Comparison of ENCODE assay signal across 15 mouse cellular contexts in genomic region chr4:111451283-111451918, GRCm38 (mm10). TPM values are rescaled to one million over a fixed set of nuclear protein-coding genes. Genes with fewer than 3 reads are reported as not detected.
DNase-seq lines count a peak whose midpoint lies in the region; ATAC-seq and TF ChIP-seq lines count a peak whose summit lies in the region.
"Had no signal": no experiment of that assay in that cellular context is flagged by ENCODE, and none has a peak within 500 bp of the region (broad histone marks: within the 10 kb centered on the region; RNA-seq: fewer than 3 reads in every experiment).

No protein-coding gene starts in this region.

- H3K9me3 ChIP-seq in forebrain, embryonic 11.5 days (ENCODE audit: control insufficient read depth, low read length): no peaks in the 10 kb centered on the region
- H3K9me3 ChIP-seq in forebrain, embryonic 12.5 days: no peaks in the 10 kb centered on the region
- H3K9me3 ChIP-seq in intestine, embryonic 15.5 days: no peaks in the 10 kb centered on the region
- no peaks in the 10 kb centered on the region for H3K9me3 ChIP-seq in stomach, embryonic 15.5 days
- H3K9me3 ChIP-seq: embryonic facial prominence, embryonic 13.5 days; limb, embryonic 12.5 days had no signal

- 0 out of 2 replicates have a peak, but pooled peaks cover 2% of the 10 kb centered on the region for H3K27me3 ChIP-seq in forebrain, embryonic 11.5 days (ENCODE audit: control insufficient read depth, insufficient read depth, low read length)
- H3K27me3 ChIP-seq in forebrain, embryonic 12.5 days: peaks cover 10% of the 10 kb centered on the region
- no peaks in the 10 kb centered on the region for H3K27me3 ChIP-seq in intestine, embryonic 15.5 days (replicated peaks)
- no peaks in the 10 kb centered on the region for H3K27me3 ChIP-seq in stomach, embryonic 15.5 days (replicated peaks)
- H3K27me3 ChIP-seq: embryonic facial prominence, embryonic 13.5 days; limb, embryonic 12.5 days had no signal

- no peak overlapping the region for H3K9ac ChIP-seq in forebrain, embryonic 11.5 days (ENCODE audit: low read length)
- no peak overlapping the region for H3K9ac ChIP-seq in forebrain, embryonic 12.5 days
- H3K9ac ChIP-seq in intestine, embryonic 15.5 days: no peak overlapping the region
- H3K9ac ChIP-seq in stomach, embryonic 15.5 days: no peak overlapping the region
- H3K9ac ChIP-seq: embryonic facial prominence, embryonic 13.5 days; forebrain, postnatal 0 days; limb, embryonic 12.5 days had no signal

- no peak overlapping the region for H3K4me3 ChIP-seq in forebrain, embryonic 11.5 days (ENCODE audit: low read depth, low read length)
- no peak overlapping the region for H3K4me3 ChIP-seq in forebrain, embryonic 12.5 days (replicated peaks)
- no peak overlapping the region for H3K4me3 ChIP-seq in lung, adult 2 months (replicated peaks; ENCODE audit: extremely low read depth, low read depth, low read length)
- no peak overlapping the region for H3K4me3 ChIP-seq in intestine, embryonic 15.5 days (replicated peaks)
- no peak overlapping the region for H3K4me3 ChIP-seq in stomach, embryonic 15.5 days (replicated peaks)
- H3K4me3 ChIP-seq: embryonic facial prominence, embryonic 13.5 days; limb, embryonic 12.5 days had no signal

- no peak for ATAC-seq in forebrain, embryonic 11.5 days (replicated peaks; ENCODE audit: low FRiP score)
- ATAC-seq in forebrain, embryonic 12.5 days (ENCODE audit: low FRiP score): no peak
- peak; percentile 81 for ATAC-seq in intestine, embryonic 15.5 days
- peak; percentile 81 for ATAC-seq in stomach, embryonic 15.5 days (ENCODE audit: insufficient read depth, low FRiP score, low read depth)
- ATAC-seq: forebrain, postnatal 0 days; inflammation-experienced regulatory T-cells, adult 6 months had no signal

- no peaks in the 10 kb centered on the region for H3K4me1 ChIP-seq in forebrain, embryonic 11.5 days (replicated peaks; ENCODE audit: control insufficient read depth, insufficient read depth, low read length)
- H3K4me1 ChIP-seq in forebrain, embryonic 12.5 days: 0 out of 2 replicates have a peak, but pooled peaks cover 2% of the 10 kb centered on the region
- H3K4me1 ChIP-seq in lung, adult 2 months (ENCODE audit: control insufficient read depth, insufficient read depth, low read length): no peaks in the 10 kb centered on the region; the same call in 1 of the 2 replicates
- H3K4me1 ChIP-seq in intestine, embryonic 15.5 days (replicated peaks): peaks cover 7% of the 10 kb centered on the region; the same call in 1 of the 2 replicates
- H3K4me1 ChIP-seq in stomach, embryonic 15.5 days: 0 out of 2 replicates have a peak, but pooled peaks cover 6% of the 10 kb centered on the region
- H3K4me1 ChIP-seq: limb, embryonic 12.5 days had no signal

- H3K4me2 ChIP-seq in forebrain, embryonic 11.5 days (ENCODE audit: low read depth, low read length, severe bottlenecking): no peak overlapping the region
- H3K4me2 ChIP-seq in forebrain, embryonic 12.5 days: no peak overlapping the region
- no peak overlapping the region for H3K4me2 ChIP-seq in intestine, embryonic 15.5 days (replicated peaks)
- no peak overlapping the region for H3K4me2 ChIP-seq in stomach, embryonic 15.5 days
- H3K4me2 ChIP-seq: embryonic facial prominence, embryonic 13.5 days; limb, embryonic 12.5 days had no signal

- 85% methylated on average over 7 of the region's 7 CpGs for WGBS in forebrain, embryonic 11.5 days
- WGBS in forebrain, embryonic 12.5 days: 85% methylated on average over 7 of the region's 7 CpGs
- 55% methylated on average over 7 of the region's 7 CpGs for WGBS in lung, adult 2 months
- 57% methylated on average over 7 of the region's 7 CpGs for whole genome bisulfite sequencing in intestine, embryonic 15.5 days
- 67% methylated on average over 7 of the region's 7 CpGs for WGBS in stomach, embryonic 15.5 days

- H3K36me3 ChIP-seq in forebrain, embryonic 11.5 days (ENCODE audit: control insufficient read depth, insufficient read depth, low read length): no peaks in the 10 kb centered on the region; the same call in 1 of the 2 replicates
- peaks cover 43% of the 10 kb centered on the region for H3K36me3 ChIP-seq in forebrain, embryonic 12.5 days (replicated peaks)
- 0 out of 2 replicates have a peak, but pooled peaks cover 7% of the 10 kb centered on the region for H3K36me3 ChIP-seq in intestine, embryonic 15.5 days
- H3K36me3 ChIP-seq in stomach, embryonic 15.5 days: 0 out of 2 replicates have a peak, but pooled peaks cover 2% of the 10 kb centered on the region

- no peak for TF ChIP-seq POLR2A in lung, adult 2 months (IDR thresholded peaks at IDR 0.05; ENCODE audit: borderline replicate concordance, extremely low read depth, low read depth, low read length)

- peak; percentile 24 for DNase-seq in forebrain, embryonic 11.5 days (ENCODE audit: low spot score)
- peak; percentile 14 to 27 for DNase-seq in lung, adult 18-20 months
- DNase-seq in lung, adult 2 months: no peak
- DNase-seq in testis, postnatal 10 days (ENCODE audit: low spot score): no peak
- no peak for DNase-seq in right cerebral cortex, adult 18-20 months
- DNase-seq: cerebellum, postnatal 10 days; forebrain, postnatal 0 days; layer of hippocampus, postnatal 36 days had no signal

- no peak for TF ChIP-seq CTCF in lung, adult 2 months (IDR thresholded peaks at IDR 0.05; ENCODE audit: insufficient read depth, low read length)

- no peak overlapping the region for H3K27ac ChIP-seq in forebrain, embryonic 11.5 days (ENCODE audit: low read depth, low read length)
- no peak overlapping the region for H3K27ac ChIP-seq in forebrain, embryonic 12.5 days
- peak overlapping the region; percentile 60 for H3K27ac ChIP-seq in intestine, embryonic 15.5 days
- no peak overlapping the region for H3K27ac ChIP-seq in stomach, embryonic 15.5 days
- H3K27ac ChIP-seq: embryonic facial prominence, embryonic 13.5 days; limb, embryonic 12.5 days; macrophage had no signal

RNA-seq across cellular contexts. Expression of gene Bend5, which starts 36.6 kb away (rescaled TPM):
- polyA plus RNA-seq in forebrain, embryonic 11.5 days (2014; fragmentation: Nextera tagmentation; extraction: Ambion mirVana): 33.1 and 34.4 TPM in 2 replicates
- 44.4 and 46.5 TPM in 2 replicates for polyA plus RNA-seq in forebrain, embryonic 12.5 days (2016; fragmentation: Nextera tagmentation; extraction: Ambion mirVana)
- 4.0 and 5.2 TPM in 2 replicates for polyA plus RNA-seq in lung, adult 2 months (2012; rRNA removed)
- 33.9 and 36.6 TPM in 2 replicates for polyA plus RNA-seq in intestine, embryonic 15.5 days (2015; fragmentation: Nextera tagmentation; extraction: Ambion mirVana)
- polyA plus RNA-seq in stomach, embryonic 15.5 days (2015; fragmentation: Nextera tagmentation; extraction: Ambion mirVana): 34.7 and 35.2 TPM in 2 replicates
- polyA plus RNA-seq: macrophage had no signal

Comparison
In these comparisons a context has a peak if more than half of its experiments do, and no peak if none do; other contexts are left out.
1. DNase-seq: peak in forebrain, embryonic 11.5 days (single experiment) and lung, adult 18-20 months (2 of 2); none in lung, adult 2 months (single experiment), testis, postnatal 10 days (single experiment) and right cerebral cortex, adult 18-20 months (single experiment).
2. ATAC-seq: peak in intestine, embryonic 15.5 days (single experiment) and stomach, embryonic 15.5 days (single experiment); none in forebrain, embryonic 11.5 days (single experiment) and forebrain, embryonic 12.5 days (single experiment).